Mouse (Mus musculus) liver, embryonic 16.5 days (tissue): ENCODE results near the gene Ubr3. TPM values are rescaled to one million over a fixed set of nuclear protein-coding genes. Genes with fewer than 3 reads are reported as not detected.
"Not testable (repeated sequence)": the region's sequence is repeated elsewhere in the genome, so short reads cannot be mapped to it uniquely, and the experiment has no call there.

Source experiments
- ATAC-seq: fragments of 200-750 bp; cut with Nextera tagmentation; 2 replicates; pipeline ENCODE4 v1.8.0; 2017; ENCODE audit warnings: low read depth, mild to moderate bottlenecking, moderate number of reproducible peaks, moderate library complexity
- H3K27ac ChIP-seq: fragments of 300-500 bp; sonication (generic); 2 replicates; pipeline ENCODE4 v1.5.1; 2014; ENCODE audit warnings: mild to moderate bottlenecking, low read length
- H3K27me3 ChIP-seq: fragments of 300-500 bp; sonication (generic); 2 replicates; pipeline ENCODE4 v1.6.1; 2014; ENCODE audit warnings: low read depth, low read length, mixed read lengths; ENCODE audit not compliant: control insufficient read depth, insufficient read depth
- H3K36me3 ChIP-seq: fragments of 300-500 bp; sonication (generic); 2 replicates; pipeline ENCODE4 v1.6.1; 2014; ENCODE audit warnings: mild to moderate bottlenecking; ENCODE audit not compliant: control insufficient read depth, insufficient read depth
- H3K4me1 ChIP-seq: fragments of 300-500 bp; sonication (generic); 2 replicates; pipeline ENCODE4 v1.6.1; 2014; ENCODE audit warnings: low read depth, low read length, mixed read lengths; ENCODE audit not compliant: control insufficient read depth
- H3K4me2 ChIP-seq: fragments of 300-500 bp; sonication (generic); 2 replicates; pipeline ENCODE4 v1.6.1; 2014; ENCODE audit warnings: low read depth, low read length, mixed read lengths
- H3K4me3 ChIP-seq: fragments of 300-500 bp; sonication (generic); 2 replicates; pipeline ENCODE4 v1.5.1; 2014; ENCODE audit warnings: low read depth, mild to moderate bottlenecking, low read length
- H3K9ac ChIP-seq: fragments of 300-500 bp; sonication (generic); 2 replicates; pipeline ENCODE4 v1.6.1; 2014; ENCODE audit warnings: low read depth, low read length
- H3K9me3 ChIP-seq: fragments of 300-500 bp; sonication (generic); replicated peaks from 2 replicates; pipeline ENCODE4 v1.6.1; 2016; ENCODE audit warnings: low read length; ENCODE audit not compliant: control insufficient read depth
- whole genome bisulfite sequencing: fragments of 180-500 bp; shearing (Covaris S2); extraction: QIAGEN DNeasy Blood & Tissue Kit; methylation state at CpG from one replicate; pipeline ENCODE4 v1.1.7; 2014; ENCODE audit not compliant: insufficient replicate concordance; 5-methylcytosine and 5-hydroxymethylcytosine counted together
- polyA plus RNA-seq: library from polyadenylated mRNA; unstranded; fragments of >200 nt; fragmentation: Nextera tagmentation; extraction: Ambion mirVana; gene quantifications from 2 replicates; pipeline ENCODE4 v1.2.1, GENCODE M21; 2015

The Ubr3 gene
- polyA plus RNA-seq, 1 experiment from 2014 or later, result 4.8 TPM

GRCm38 (mm10) chr2:69939649-69940048, 42.6 kb downstream of the Ubr3 start:
- peaks cover 2% of the 10 kb centered on the region for H3K36me3 ChIP-seq
- no peak; the same call in 1 of the 2 replicates for ATAC-seq
- no peak overlapping the region for H3K4me3 ChIP-seq
- H3K4me1 ChIP-seq, result peaks cover 18% of the 10 kb centered on the region
- peak overlapping the region; percentile 6; the same call in 1 of the 2 replicates for H3K27ac ChIP-seq
- 0 out of 2 replicates have a peak overlapping the region, but pooled peaks have one; percentile 13 for H3K4me2 ChIP-seq
- H3K9me3 ChIP-seq, result no peaks in the 10 kb centered on the region
- whole genome bisulfite sequencing, result 71% methylated on average over 5 of the region's 5 CpGs
- no peak overlapping the region for H3K9ac ChIP-seq
- H3K27me3 ChIP-seq, result no peaks in the 10 kb centered on the region

- H3K36me3 ChIP-seq, result peaks cover 2% of the 10 kb centered on the region; the same call in 1 of the 2 replicates
- H3K27ac ChIP-seq, result no peak overlapping the region
- no peaks in the 10 kb centered on the region for H3K27me3 ChIP-seq
- 90% methylated on average over 4 of the region's 4 CpGs for WGBS
- no peak for ATAC-seq
- H3K4me3 ChIP-seq, result no peak overlapping the region
- no peaks in the 10 kb centered on the region for H3K9me3 ChIP-seq
- no peak overlapping the region for H3K4me2 ChIP-seq
- H3K4me1 ChIP-seq, result peaks cover 15% of the 10 kb centered on the region
- no peak overlapping the region for H3K9ac ChIP-seq
These were observed 44.5 kb downstream of the Ubr3 start for GRCm38 (mm10) chr2:69941391-69942030.

GRCm38 (mm10) chr2:69952849-69953248, 55.8 kb downstream of the Ubr3 start:
- no peak overlapping the region for H3K27ac ChIP-seq
- H3K4me3 ChIP-seq, result no peak overlapping the region
- no peaks in the 10 kb centered on the region for H3K9me3 ChIP-seq
- 84% methylated on average over 8 of the region's 8 CpGs for WGBS
- H3K36me3 ChIP-seq, result peaks cover 12% of the 10 kb centered on the region
- no peak overlapping the region for H3K4me2 ChIP-seq
- no peak overlapping the region for H3K9ac ChIP-seq
- ATAC-seq, result no peak
- H3K4me1 ChIP-seq, result no peaks in the 10 kb centered on the region; the same call in 1 of the 2 replicates
- H3K27me3 ChIP-seq, result no peaks in the 10 kb centered on the region

DNA sequence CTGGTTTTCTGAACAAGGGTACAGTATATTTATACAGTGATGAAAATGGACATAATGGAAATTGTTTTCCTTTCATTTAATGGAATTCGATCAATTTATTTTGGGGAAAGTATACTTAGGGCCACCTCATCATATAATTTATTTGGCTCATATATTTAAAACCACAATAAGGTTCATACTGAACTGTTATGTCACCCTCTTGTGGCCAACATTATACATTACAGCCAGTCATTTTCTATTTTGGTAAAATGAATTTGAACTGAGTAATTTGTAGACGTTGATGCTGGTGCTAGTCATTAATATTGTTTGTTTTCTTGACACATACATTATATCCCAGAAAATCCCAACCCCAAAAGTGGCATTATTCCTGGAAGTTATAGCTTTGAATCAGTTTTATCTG, 58.6 kb downstream of the Ubr3 start:
- H3K4me3 ChIP-seq, result no peak overlapping the region
- H3K27me3 ChIP-seq, result no peaks in the 10 kb centered on the region
- H3K36me3 ChIP-seq, result peaks cover 4% of the 10 kb centered on the region
- H3K4me2 ChIP-seq, result no peak overlapping the region
- no peaks in the 10 kb centered on the region for H3K4me1 ChIP-seq
- no peak overlapping the region for H3K27ac ChIP-seq
- no peak overlapping the region for H3K9ac ChIP-seq
- no peak for ATAC-seq
- WGBS, result 19% methylated on average over 2 of the region's 2 CpGs
- no peaks in the 10 kb centered on the region for H3K9me3 ChIP-seq

GRCm38 (mm10) chr2:69957622-69958021, 60.6 kb downstream of the Ubr3 start:
- H3K4me3 ChIP-seq, result no peak overlapping the region
- no peak overlapping the region for H3K4me2 ChIP-seq
- H3K27ac ChIP-seq, result no peak overlapping the region
- no peaks in the 10 kb centered on the region for H3K27me3 ChIP-seq
- WGBS, result 75% methylated on average over 2 of the region's 2 CpGs
- ATAC-seq, result peak; percentile 76
- H3K36me3 ChIP-seq, result peaks cover 4% of the 10 kb centered on the region
- H3K4me1 ChIP-seq, result no peaks in the 10 kb centered on the region
- no peaks in the 10 kb centered on the region for H3K9me3 ChIP-seq
- H3K9ac ChIP-seq, result no peak overlapping the region

- 0 out of 2 replicates have a peak, but pooled peaks have one; percentile 16 for ATAC-seq
- Histone ChIP-seq H3K9me3 (no peaks in the 10 kb centered on the region), H3K4me3 (no peak overlapping the region), H3K27ac (no peak overlapping the region), H3K9ac (no peak overlapping the region), H3K4me2 (no peak overlapping the region), H3K4me1 (no peaks in the 10 kb centered on the region), H3K36me3 (peaks cover 9% of the 10 kb centered on the region), H3K27me3 (no peaks in the 10 kb centered on the region)
- 84% methylated on average over 2 of the region's 2 CpGs for WGBS
These were observed 77.8 kb downstream of the Ubr3 start for GRCm38 (mm10) chr2:69974896-69975295.

- H3K4me2 ChIP-seq, result no peak overlapping the region
- H3K27ac ChIP-seq, result no peak overlapping the region
- no peaks in the 10 kb centered on the region for H3K27me3 ChIP-seq
- no peaks in the 10 kb centered on the region for H3K4me1 ChIP-seq
- no peaks in the 10 kb centered on the region for H3K9me3 ChIP-seq
- WGBS, result 87% methylated on average over 6 of the region's 6 CpGs
- H3K9ac ChIP-seq, result no peak overlapping the region
- no peak overlapping the region for H3K4me3 ChIP-seq
- peaks cover 8% of the 10 kb centered on the region for H3K36me3 ChIP-seq
- no peak for ATAC-seq
These were observed 92.2 kb downstream of the Ubr3 start for GRCm38 (mm10) chr2:69989224-69989623.

DNA sequence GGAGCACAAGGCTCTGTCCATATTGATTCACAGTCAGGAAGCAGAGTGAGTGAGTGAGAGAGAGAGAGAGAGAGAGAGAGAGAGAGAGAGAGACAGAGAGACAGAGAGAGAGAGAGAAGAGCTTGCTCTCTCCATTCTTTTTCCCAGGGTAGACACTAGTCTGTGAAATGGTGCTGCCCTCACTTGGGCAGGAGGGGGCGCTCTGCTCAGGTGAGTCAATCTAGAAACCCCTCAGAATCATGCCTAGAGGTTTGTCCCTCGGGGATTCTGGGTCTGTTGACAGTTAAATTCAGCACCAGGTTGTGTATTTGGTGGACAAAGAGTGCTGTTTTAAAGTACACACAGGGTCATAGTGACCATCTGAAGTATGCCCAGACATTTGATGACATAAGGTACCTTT, 93.6 kb downstream of the Ubr3 start:
- ATAC-seq, result peak; percentile 30; the same call in 1 of the 2 replicates
- Histone ChIP-seq H3K9me3 (no peaks in the 10 kb centered on the region), H3K4me3 (no peak overlapping the region), H3K27ac (no peak overlapping the region), H3K36me3 (peaks cover 8% of the 10 kb centered on the region), H3K27me3 (no peaks in the 10 kb centered on the region), H3K4me1 (no peaks in the 10 kb centered on the region), H3K9ac (no peak overlapping the region), H3K4me2 (no peak overlapping the region)
- 51% methylated on average over 2 of the region's 2 CpGs for WGBS

DNA sequence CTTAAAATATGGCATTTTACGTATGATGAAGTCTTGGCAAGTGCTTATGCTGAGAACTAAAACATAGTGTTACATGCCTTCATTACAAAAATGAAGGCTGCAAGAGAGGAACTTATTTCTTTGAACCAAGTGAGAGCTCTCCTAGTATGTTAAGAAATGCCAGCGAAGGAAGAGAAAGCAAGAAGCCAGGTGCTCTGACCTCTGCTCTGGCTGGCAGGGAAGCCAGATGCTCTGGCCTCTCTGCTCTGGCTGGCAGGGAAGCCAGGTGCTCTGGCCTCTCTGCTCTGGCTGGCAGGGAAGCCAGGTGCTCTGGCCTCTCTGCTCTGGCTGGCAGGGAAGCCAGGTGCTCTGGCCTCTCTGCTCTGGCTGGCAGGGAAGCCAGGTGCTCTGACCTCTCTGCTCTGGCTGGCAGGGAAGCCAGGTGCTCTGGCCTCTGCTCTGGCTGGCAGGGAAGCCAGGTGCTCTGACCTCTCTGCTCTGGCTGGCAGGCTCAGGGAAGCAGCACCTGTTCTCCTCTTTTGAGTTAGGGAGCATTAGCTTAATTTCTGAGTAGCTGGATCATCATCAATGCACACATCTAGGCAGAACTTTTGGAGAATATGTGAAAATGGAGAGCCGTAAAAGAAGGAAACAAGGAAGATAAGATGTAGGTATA, 97.2 kb downstream of the Ubr3 start:
- not testable (repeated sequence) for H3K27me3 ChIP-seq, H3K36me3 ChIP-seq, H3K9ac ChIP-seq, H3K9me3 ChIP-seq, H3K4me3 ChIP-seq, H3K4me2 ChIP-seq, ATAC-seq
- peaks cover 13% of the 10 kb centered on the region for H3K4me1 ChIP-seq
- WGBS, result 80% methylated on average over 3 of the region's 3 CpGs
- peak overlapping the region; percentile 35; the same call in 1 of the 2 replicates for H3K27ac ChIP-seq
